Mouse (Mus musculus) intestine, embryonic 15.5 days (tissue): ENCODE measurements at regions not wholly inside any gene's neighbourhood (a gene's known extent, or its start where the extent isn't known, plus 50 kb on each side); places are given as distances from the start of the nearest gene placed in this dataset.

Source experiments
- ATAC-seq: fragments of 200-750 bp; cut with Nextera tagmentation; 2 replicates; pipeline ENCODE4 v1.8.0; 2017; ENCODE audit warnings: moderate TSS enrichment, moderate library complexity
- H3K27ac ChIP-seq: fragments of 300-500 bp; sonication (generic); 2 replicates; pipeline ENCODE4 v1.5.1; 2015; ENCODE audit warnings: mild to moderate bottlenecking, inconsistent platforms
- H3K27me3 ChIP-seq: fragments of 300-500 bp; sonication (generic); replicated peaks from 2 replicates; pipeline ENCODE4 v1.6.1; 2015; ENCODE audit warnings: inconsistent platforms
- H3K36me3 ChIP-seq: fragments of 300-500 bp; sonication (generic); 2 replicates; pipeline ENCODE4 v1.6.1; 2015; ENCODE audit warnings: inconsistent platforms
- H3K4me1 ChIP-seq: fragments of 300-500 bp; sonication (generic); replicated peaks from 2 replicates; pipeline ENCODE4 v1.6.1; 2015; ENCODE audit warnings: inconsistent platforms
- H3K4me2 ChIP-seq: fragments of 300-500 bp; sonication (generic); replicated peaks from 2 replicates; pipeline ENCODE4 v1.6.1; 2015; ENCODE audit warnings: mild to moderate bottlenecking, inconsistent platforms
- H3K4me3 ChIP-seq: fragments of 300-500 bp; sonication (generic); replicated peaks from 2 replicates; pipeline ENCODE4 v1.5.1; 2015; ENCODE audit warnings: inconsistent platforms
- H3K9ac ChIP-seq: fragments of 300-500 bp; sonication (generic); 2 replicates; pipeline ENCODE4 v1.6.1; 2015; ENCODE audit warnings: inconsistent platforms
- H3K9me3 ChIP-seq: fragments of 300-500 bp; sonication (generic); 2 replicates; pipeline ENCODE4 v1.6.1; 2016; ENCODE audit warnings: inconsistent platforms
- WGBS: fragments of 180-500 bp; shearing (Covaris S2); methylation state at CpG from one replicate; pipeline ENCODE4 v1.1.7; 2015; 5-methylcytosine and 5-hydroxymethylcytosine counted together

- Histone ChIP-seq H3K4me1 (no peaks in the 10 kb centered on the region), H3K9ac (no peak overlapping the region), H3K4me3 (no peak overlapping the region), H3K27ac (no peak overlapping the region), H3K27me3 (no peaks in the 10 kb centered on the region), H3K4me2 (no peak overlapping the region), H3K9me3 (no peaks in the 10 kb centered on the region), H3K36me3 (no peaks in the 10 kb centered on the region)
- WGBS: 26% methylated on average over 4 of the region's 4 CpGs
- no peak for ATAC-seq
Measured at GRCm38 (mm10) chr9:46863934-46864333, 134.6 kb upstream of the Gm4791 start.

GRCm38 (mm10) chr9:46851753-46852152 lies 146.8 kb upstream of the Gm4791 start:
- Histone ChIP-seq H3K4me2 (no peak overlapping the region), H3K9me3 (no peaks in the 10 kb centered on the region), H3K27me3 (no peaks in the 10 kb centered on the region), H3K36me3 (no peaks in the 10 kb centered on the region), H3K4me1 (no peaks in the 10 kb centered on the region), H3K9ac (no peak overlapping the region), H3K27ac (no peak overlapping the region), H3K4me3 (no peak overlapping the region)
- 93% methylated on average over 13 of the region's 13 CpGs for WGBS
- ATAC-seq: no peak

GRCm38 (mm10) chr9:46851336-46851735 lies 147.2 kb upstream of the Gm4791 start:
- no peaks in the 10 kb centered on the region for H3K36me3 ChIP-seq
- H3K4me1 ChIP-seq: no peaks in the 10 kb centered on the region
- 80% methylated on average over 10 of the region's 10 CpGs for WGBS
- ATAC-seq: no peak
- no peak overlapping the region for H3K9ac ChIP-seq
- H3K27ac ChIP-seq: no peak overlapping the region
- H3K27me3 ChIP-seq: no peaks in the 10 kb centered on the region
- H3K9me3 ChIP-seq: no peaks in the 10 kb centered on the region
- H3K4me3 ChIP-seq: no peak overlapping the region
- no peak overlapping the region for H3K4me2 ChIP-seq

- 76% methylated on average over 3 of the region's 3 CpGs for WGBS
- H3K36me3 ChIP-seq: no peaks in the 10 kb centered on the region
- H3K9ac ChIP-seq: no peak overlapping the region
- no peaks in the 10 kb centered on the region for H3K9me3 ChIP-seq
- no peaks in the 10 kb centered on the region for H3K4me1 ChIP-seq
- H3K27me3 ChIP-seq: no peaks in the 10 kb centered on the region
- H3K27ac ChIP-seq: no peak overlapping the region
- no peak for ATAC-seq
- no peak overlapping the region for H3K4me3 ChIP-seq
- H3K4me2 ChIP-seq: no peak overlapping the region
Measured at GRCm38 (mm10) chr9:46845276-46845675, 153.3 kb upstream of the Gm4791 start.

DNA sequence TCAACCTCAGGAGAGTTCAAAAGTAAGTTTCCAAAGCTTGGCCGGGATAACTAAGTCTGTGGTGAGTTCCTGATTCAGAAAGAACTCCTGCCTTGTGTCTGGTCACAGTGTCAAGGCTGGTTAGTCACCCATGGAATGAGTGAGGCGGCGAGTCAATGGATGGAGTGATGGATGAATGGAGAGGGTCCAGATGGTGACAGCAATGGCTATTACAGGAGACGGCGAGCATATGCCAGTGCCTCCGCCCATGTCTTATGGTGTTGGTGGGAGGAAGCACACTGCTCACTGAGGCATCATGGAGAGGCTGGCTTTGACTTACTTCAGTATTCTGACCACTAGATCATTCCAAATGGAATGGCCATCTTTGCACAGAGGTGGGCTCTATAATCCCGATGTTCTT lies 154.8 kb upstream of the Gm4791 start:
- Histone ChIP-seq H3K4me1 (no peaks in the 10 kb centered on the region), H3K9me3 (no peaks in the 10 kb centered on the region), H3K36me3 (no peaks in the 10 kb centered on the region), H3K27ac (no peak overlapping the region), H3K4me3 (no peak overlapping the region), H3K27me3 (no peaks in the 10 kb centered on the region), H3K9ac (no peak overlapping the region), H3K4me2 (no peak overlapping the region)
- 92% methylated on average over 7 of the region's 7 CpGs for WGBS
- ATAC-seq: no peak

GRCm38 (mm10) chr9:46841571-46841970 lies 157.0 kb upstream of the Gm4791 start:
- H3K4me2 ChIP-seq: no peak overlapping the region
- no peak for ATAC-seq
- no peaks in the 10 kb centered on the region for H3K4me1 ChIP-seq
- no peaks in the 10 kb centered on the region for H3K9me3 ChIP-seq
- no peak overlapping the region for H3K9ac ChIP-seq
- H3K36me3 ChIP-seq: no peaks in the 10 kb centered on the region
- no peaks in the 10 kb centered on the region for H3K27me3 ChIP-seq
- H3K27ac ChIP-seq: no peak overlapping the region
- 81% methylated on average over 6 of the region's 6 CpGs for WGBS
- H3K4me3 ChIP-seq: no peak overlapping the region

GRCm38 (mm10) chr9:46835261-46835660 lies 163.3 kb upstream of the Gm4791 start:
- Histone ChIP-seq H3K4me2 (no peak overlapping the region), H3K4me3 (no peak overlapping the region), H3K36me3 (no peaks in the 10 kb centered on the region), H3K27me3 (no peaks in the 10 kb centered on the region), H3K27ac (no peak overlapping the region), H3K4me1 (no peaks in the 10 kb centered on the region), H3K9me3 (no peaks in the 10 kb centered on the region), H3K9ac (no peak overlapping the region)
- no peak for ATAC-seq
- WGBS: 48% methylated on average over 7 of the region's 7 CpGs

DNA sequence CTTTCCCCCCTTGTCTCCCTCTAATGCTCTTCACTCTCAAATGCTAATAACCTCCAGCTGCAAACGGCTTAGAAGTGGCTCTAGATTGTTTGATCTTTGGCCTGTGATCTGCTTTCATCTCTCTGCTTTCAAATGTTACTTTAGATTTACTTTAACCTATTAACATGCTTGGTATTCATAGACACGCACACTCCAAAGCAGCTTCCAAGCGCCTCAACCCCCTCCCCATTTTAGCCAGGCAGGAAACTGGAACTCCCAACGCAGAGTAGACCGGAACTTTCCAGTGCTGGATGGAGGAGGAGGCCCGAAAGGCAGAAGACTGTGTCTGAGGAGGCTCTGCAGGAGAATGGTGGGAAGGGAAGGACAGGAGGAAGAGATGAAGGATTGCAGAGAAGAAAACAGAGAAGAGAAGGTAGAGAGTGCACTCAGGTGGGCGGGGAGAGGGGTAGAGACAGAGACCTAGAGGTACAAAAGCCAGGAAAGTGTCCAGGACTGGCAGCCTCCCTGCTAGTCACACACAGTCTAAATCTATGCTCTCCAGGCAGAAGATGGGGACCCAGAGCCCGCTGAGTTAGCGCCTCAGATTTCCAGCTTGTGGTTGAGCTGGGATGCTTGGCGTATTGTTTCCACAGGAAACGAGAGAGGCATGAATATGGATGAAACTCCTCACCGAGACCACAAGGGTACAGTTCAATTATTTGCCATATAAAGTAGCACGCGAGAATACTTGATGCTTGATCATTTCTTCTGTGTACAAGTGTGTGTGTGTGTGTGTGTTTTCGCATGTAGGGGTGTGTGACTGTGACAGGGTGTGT lies 167.6 kb upstream of the Gm4791 start:
- H3K27ac ChIP-seq: no peak overlapping the region
- no peak overlapping the region for H3K4me3 ChIP-seq
- no peaks in the 10 kb centered on the region for H3K27me3 ChIP-seq
- no peak for ATAC-seq
- no peaks in the 10 kb centered on the region for H3K9me3 ChIP-seq
- H3K4me2 ChIP-seq: no peak overlapping the region
- WGBS: 50% methylated on average over 15 of the region's 15 CpGs
- H3K9ac ChIP-seq: no peak overlapping the region
- no peaks in the 10 kb centered on the region for H3K4me1 ChIP-seq
- H3K36me3 ChIP-seq: no peaks in the 10 kb centered on the region

GRCm38 (mm10) chr9:46830316-46830715 lies 168.2 kb upstream of the Gm4791 start:
- no peaks in the 10 kb centered on the region for H3K27me3 ChIP-seq
- H3K9ac ChIP-seq: no peak overlapping the region
- no peaks in the 10 kb centered on the region for H3K9me3 ChIP-seq
- no peaks in the 10 kb centered on the region for H3K36me3 ChIP-seq
- WGBS: 10% methylated on average over 1 of the region's 1 CpGs
- ATAC-seq: no peak
- no peaks in the 10 kb centered on the region for H3K4me1 ChIP-seq
- H3K4me2 ChIP-seq: no peak overlapping the region
- no peak overlapping the region for H3K4me3 ChIP-seq
- H3K27ac ChIP-seq: no peak overlapping the region

DNA sequence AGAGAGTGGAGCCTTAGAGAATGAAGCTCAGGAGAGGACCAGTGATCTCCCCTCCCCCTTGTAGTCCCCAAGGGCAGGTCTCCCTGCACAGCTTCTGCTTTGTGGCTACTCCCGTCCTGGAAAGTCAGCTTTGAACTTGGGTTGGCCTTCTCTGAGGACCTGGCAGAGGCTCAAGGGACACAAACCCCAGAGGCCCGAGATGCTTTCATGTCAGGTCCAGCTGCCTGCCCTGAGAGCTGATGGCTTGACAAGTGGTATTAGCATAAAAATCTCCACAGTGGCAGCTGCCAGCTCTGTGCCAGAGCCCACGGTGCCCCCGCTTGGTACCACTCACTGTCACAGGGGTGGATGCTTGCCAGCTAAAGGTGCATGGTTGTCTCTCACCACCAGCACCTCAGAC lies 173.8 kb upstream of the Gm4791 start:
- Histone ChIP-seq H3K27me3 (no peaks in the 10 kb centered on the region), H3K9me3 (no peaks in the 10 kb centered on the region), H3K9ac (no peak overlapping the region), H3K27ac (no peak overlapping the region), H3K4me2 (no peak overlapping the region), H3K4me1 (no peaks in the 10 kb centered on the region), H3K36me3 (no peaks in the 10 kb centered on the region), H3K4me3 (no peak overlapping the region)
- no peak for ATAC-seq
- 71% methylated on average over 4 of the region's 4 CpGs for WGBS

- no peak overlapping the region for H3K9ac ChIP-seq
- H3K27me3 ChIP-seq: no peaks in the 10 kb centered on the region
- no peaks in the 10 kb centered on the region for H3K9me3 ChIP-seq
- WGBS: 46% methylated on average over 7 of the region's 7 CpGs
- no peak overlapping the region for H3K4me3 ChIP-seq
- no peak overlapping the region for H3K27ac ChIP-seq
- no peak overlapping the region for H3K4me2 ChIP-seq
- H3K36me3 ChIP-seq: no peaks in the 10 kb centered on the region
- H3K4me1 ChIP-seq: no peaks in the 10 kb centered on the region
- ATAC-seq: no peak
Measured at GRCm38 (mm10) chr9:46819808-46820207, 178.7 kb upstream of the Gm4791 start.

DNA sequence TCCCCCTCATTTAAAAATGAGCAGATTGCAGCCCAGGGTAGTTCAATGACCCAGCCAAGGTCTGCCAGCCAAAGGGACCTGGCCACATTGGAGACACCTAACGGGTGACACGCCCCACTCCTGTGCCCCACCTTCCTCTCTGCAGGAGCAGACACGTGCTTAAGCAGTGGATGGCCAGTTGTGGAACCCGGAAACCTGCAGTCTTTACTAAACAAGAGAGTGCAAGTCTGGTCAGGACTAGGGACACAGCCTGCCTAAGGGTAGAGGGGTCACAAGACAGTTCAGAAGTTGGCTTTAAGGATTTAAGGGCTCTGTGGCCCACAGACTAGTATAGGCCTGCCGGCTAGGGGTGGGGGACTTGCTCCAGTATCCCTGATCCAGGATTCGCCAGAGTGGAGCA lies 179.2 kb upstream of the Gm4791 start:
- Histone ChIP-seq H3K9me3 (no peaks in the 10 kb centered on the region), H3K9ac (no peak overlapping the region), H3K4me3 (no peak overlapping the region), H3K4me1 (no peaks in the 10 kb centered on the region), H3K27me3 (no peaks in the 10 kb centered on the region), H3K36me3 (no peaks in the 10 kb centered on the region), H3K27ac (no peak overlapping the region), H3K4me2 (no peak overlapping the region)
- no peak for ATAC-seq
- WGBS: 50% methylated on average over 6 of the region's 6 CpGs

DNA sequence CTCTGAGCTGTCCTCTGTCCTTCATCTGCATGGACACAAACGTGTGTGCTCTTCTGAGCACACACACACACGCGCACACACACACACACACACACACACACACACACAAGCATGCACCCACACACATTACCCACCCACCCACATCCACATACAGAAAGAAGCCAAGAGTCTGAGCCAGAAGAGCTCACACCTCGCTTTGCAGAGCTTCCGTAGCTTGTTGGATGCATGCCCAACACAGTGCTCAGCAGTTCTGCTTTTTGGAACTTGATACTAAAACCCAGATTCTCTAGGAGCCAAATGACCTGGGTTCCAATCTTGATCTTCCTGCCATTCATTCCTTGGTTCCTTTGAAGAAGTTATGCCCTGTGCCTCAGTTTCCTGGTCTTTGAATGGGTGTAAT lies 182.4 kb upstream of the Gm4791 start:
- no peak overlapping the region for H3K9ac ChIP-seq
- H3K4me2 ChIP-seq: no peak overlapping the region
- no peaks in the 10 kb centered on the region for H3K9me3 ChIP-seq
- 0 out of 2 replicates have a peak, but pooled peaks cover 6% of the 10 kb centered on the region for H3K27me3 ChIP-seq
- no peak for ATAC-seq
- H3K4me1 ChIP-seq: no peaks in the 10 kb centered on the region
- no peak overlapping the region for H3K27ac ChIP-seq
- WGBS: 71% methylated on average over 5 of the region's 5 CpGs
- no peak overlapping the region for H3K4me3 ChIP-seq
- H3K36me3 ChIP-seq: no peaks in the 10 kb centered on the region
